Mouse (Mus musculus) G1E (cell line): ENCODE measurements at regions not wholly inside any gene's neighbourhood (a gene's known extent, or its start where the extent isn't known, plus 50 kb on each side); places are given as distances from the start of the nearest gene placed in this dataset.

Experiments used
- ATAC-seq: 2 replicates; pipeline ENCODE4 v1.8.0; 2016; ENCODE audit warnings: mild to moderate bottlenecking; ENCODE audit not compliant: insufficient number of reproducible peaks, poor library complexity, low FRiP score, severe bottlenecking; ENCODE audit errors: extremely low read depth
- DNase-seq: peaks from one replicate; pipeline ENCODE4 v3.0.0; 2012; ENCODE audit warnings: low spot score
- H3K27me3 ChIP-seq: 2 replicates; pipeline ENCODE4 v1.6.1; 2012; ENCODE audit warnings: mild to moderate bottlenecking, low read length, inconsistent platforms; ENCODE audit not compliant: insufficient read depth
- H3K36me3 ChIP-seq: replicated peaks from 2 replicates; pipeline ENCODE3; 2012; ENCODE audit warnings: mild to moderate bottlenecking, inconsistent platforms
- H3K4me1 ChIP-seq: 2 replicates; pipeline ENCODE4 v1.6.1; 2012; ENCODE audit warnings: low read depth, low read length, inconsistent platforms, mixed read lengths; ENCODE audit not compliant: insufficient read depth
- H3K4me3 ChIP-seq: 2 replicates; pipeline ENCODE4 v1.5.1; 2012; ENCODE audit warnings: low read depth, mild to moderate bottlenecking, inconsistent platforms, low read length, moderate library complexity, mixed read lengths
- H3K9me3 ChIP-seq: replicated peaks from 2 replicates; pipeline ENCODE4 v1.6.1; 2012; ENCODE audit warnings: inconsistent platforms
- CTCF ChIP-seq: IDR thresholded peaks from 2 replicates; pipeline ENCODE4 v1.5.1; 2012; ENCODE audit warnings: low read depth, low read length, inconsistent platforms, mixed read lengths
- GATA1 ChIP-seq: IDR thresholded peaks from 2 replicates; pipeline ENCODE4 v1.6.1; 2012; ENCODE audit warnings: borderline replicate concordance, low read length, inconsistent platforms, mixed read lengths
- GATA2 ChIP-seq: IDR thresholded peaks from 2 replicates; pipeline ENCODE4 v1.6.1; 2012; ENCODE audit warnings: low read depth, low read length, inconsistent platforms, borderline replicate concordance
- POLR2AphosphoS5 ChIP-seq: IDR thresholded peaks from 2 replicates; pipeline ENCODE4 v1.6.1; 2012; ENCODE audit warnings: low read depth, low read length, inconsistent platforms; ENCODE audit not compliant: insufficient replicate concordance
- TAL1 ChIP-seq: conservative IDR thresholded peaks from 2 replicates; pipeline ENCODE4 v1.6.1; 2012; ENCODE audit warnings: low read depth, low read length, inconsistent platforms, mixed read lengths

- DNase-seq (no peak), ATAC-seq (no peak)
- TF ChIP-seq POLR2AphosphoS5, result no peak
- TF ChIP-seq TAL1, result no peak
- TF ChIP-seq GATA1, result no peak
- no peak for TF ChIP-seq GATA2
- TF ChIP-seq CTCF, result no peak
- 0 out of 2 replicates have a peak, but pooled peaks cover 3% of the 10 kb centered on the region for H3K27me3 ChIP-seq
- no peak overlapping the region for H3K4me3 ChIP-seq
- peaks cover 7% of the 10 kb centered on the region for H3K4me1 ChIP-seq
- no peaks in the 10 kb centered on the region for H3K36me3 ChIP-seq
- H3K9me3 ChIP-seq, result no peaks in the 10 kb centered on the region
Observed at GRCm38 (mm10) chr2:45265819-45266218, 148.6 kb upstream of the Zeb2 start.

GRCm38 (mm10) chr2:45261949-45262348 is 144.8 kb upstream of the Zeb2 start:
- ATAC-seq, result no peak
- H3K9me3 ChIP-seq, result no peaks in the 10 kb centered on the region
- H3K36me3 ChIP-seq, result no peaks in the 10 kb centered on the region
- no peak for DNase-seq
- 0 out of 2 replicates have a peak, but pooled peaks cover 3% of the 10 kb centered on the region for H3K27me3 ChIP-seq
- no peak for TF ChIP-seq POLR2AphosphoS5
- no peak for TF ChIP-seq CTCF
- TF ChIP-seq TAL1, result no peak
- no peak for TF ChIP-seq GATA2
- TF ChIP-seq GATA1, result no peak
- no peak overlapping the region for H3K4me3 ChIP-seq
- peaks cover 14% of the 10 kb centered on the region for H3K4me1 ChIP-seq

GRCm38 (mm10) chr2:45258897-45259296 is 141.7 kb upstream of the Zeb2 start:
- no peak overlapping the region for H3K4me3 ChIP-seq
- no peaks in the 10 kb centered on the region for H3K27me3 ChIP-seq
- H3K36me3 ChIP-seq, result no peaks in the 10 kb centered on the region
- peaks cover 9% of the 10 kb centered on the region for H3K4me1 ChIP-seq
- TF ChIP-seq POLR2AphosphoS5, result no peak
- TF ChIP-seq TAL1, result no peak
- no peaks in the 10 kb centered on the region for H3K9me3 ChIP-seq
- DNase-seq, result no peak
- no peak for ATAC-seq

- ATAC-seq, result no peak
- Histone ChIP-seq H3K9me3 (no peaks in the 10 kb centered on the region), H3K4me1 (peaks cover 6% of the 10 kb centered on the region), H3K36me3 (no peaks in the 10 kb centered on the region), H3K4me3 (no peak overlapping the region), H3K27me3 (no peaks in the 10 kb centered on the region)
- TF ChIP-seq CTCF (no peak), POLR2AphosphoS5 (no peak), GATA1 (no peak), GATA2 (no peak), TAL1 (no peak)
- no peak for DNase-seq
Observed at GRCm38 (mm10) chr2:45256373-45256772, 139.2 kb upstream of the Zeb2 start.

- H3K4me1 ChIP-seq, result peaks cover under 1% of the 10 kb centered on the region; the same call in 1 of the 2 replicates
Observed at GRCm38 (mm10) chr2:45253936-45254335, 136.7 kb upstream of the Zeb2 start.

GRCm38 (mm10) chr2:45252321-45252720 is 135.1 kb upstream of the Zeb2 start:
- Histone ChIP-seq H3K9me3 (no peaks in the 10 kb centered on the region), H3K4me1 (no peaks in the 10 kb centered on the region), H3K4me3 (no peak overlapping the region), H3K36me3 (no peaks in the 10 kb centered on the region), H3K27me3 (no peaks in the 10 kb centered on the region)
- ATAC-seq (no peak), DNase-seq (no peak)
- TF ChIP-seq GATA2, result no peak
- no peak for TF ChIP-seq CTCF
- TF ChIP-seq POLR2AphosphoS5, result no peak
- no peak for TF ChIP-seq TAL1
- TF ChIP-seq GATA1, result no peak

More at GRCm38 (mm10) chr2:45253936-45254335, 136.7 kb upstream of the Zeb2 start:
- DNase-seq (no peak), ATAC-seq (no peak)
- Histone ChIP-seq H3K9me3 (no peaks in the 10 kb centered on the region), H3K27me3 (no peaks in the 10 kb centered on the region), H3K36me3 (no peaks in the 10 kb centered on the region), H3K4me3 (no peak overlapping the region)
- TF ChIP-seq POLR2AphosphoS5 (no peak), GATA1 (no peak), CTCF (no peak), TAL1 (no peak), GATA2 (no peak)
